8 mouse cellular contexts compared by ENCODE assay signal in genomic region chr3:115641411-115641810, GRCm38 (mm10).
DNase-seq lines count a peak whose midpoint lies in the region; ATAC-seq and TF ChIP-seq lines count a peak whose summit lies in the region.

No protein-coding gene starts in this region.

- TF ChIP-seq CTCF in lung, adult 2 months (IDR thresholded peaks at IDR 0.05; ENCODE audit: insufficient read depth, low read length) = no peak

- no peak overlapping the region for H3K4me3 ChIP-seq in midbrain, embryonic 10.5 days
- no peak overlapping the region for H3K4me3 ChIP-seq in midbrain, embryonic 14.5 days (replicated peaks; ENCODE audit: low read depth, low read length)
- no peak overlapping the region for H3K4me3 ChIP-seq in intestine, embryonic 15.5 days (replicated peaks)
- H3K4me3 ChIP-seq in lung, adult 2 months (replicated peaks; ENCODE audit: extremely low read depth, low read depth, low read length) = no peak overlapping the region
- H3K4me3 ChIP-seq in stomach, embryonic 16.5 days (replicated peaks; ENCODE audit: low read length) = no peak overlapping the region

- H3K27me3 ChIP-seq in midbrain, embryonic 10.5 days (ENCODE audit: low read depth, poor library complexity, severe bottlenecking) = no peaks in the 10 kb centered on the region
- no peaks in the 10 kb centered on the region for H3K27me3 ChIP-seq in midbrain, embryonic 14.5 days (ENCODE audit: control insufficient read depth, insufficient read depth, low read length)
- no peaks in the 10 kb centered on the region for H3K27me3 ChIP-seq in intestine, embryonic 15.5 days (replicated peaks)
- H3K27me3 ChIP-seq in stomach, embryonic 16.5 days (ENCODE audit: control insufficient read depth, insufficient read depth, low read length) = no peaks in the 10 kb centered on the region

- H3K4me2 ChIP-seq in midbrain, embryonic 14.5 days (ENCODE audit: low read length) = no peak overlapping the region
- peak overlapping the region; percentile 75; the same call in 1 of the 2 replicates for H3K4me2 ChIP-seq in intestine, embryonic 15.5 days (replicated peaks)
- H3K4me2 ChIP-seq in stomach, embryonic 16.5 days (ENCODE audit: low read depth, low read length) = peak overlapping the region; percentile 8; the same call in 1 of the 2 replicates

- no peak for ATAC-seq in midbrain, embryonic 14.5 days (ENCODE audit: low FRiP score, low TSS enrichment)
- ATAC-seq in erythroblast, adult 5-6 weeks (replicated peaks; ENCODE audit: low FRiP score, poor library complexity, severe bottlenecking) = peak; percentile 90
- ATAC-seq in intestine, embryonic 15.5 days = peak; percentile 88
- ATAC-seq in stomach, embryonic 16.5 days (ENCODE audit: insufficient read depth, low FRiP score) = peak; percentile 80; the same call in 1 of the 2 replicates

- 58% methylated on average over 6 of the region's 6 CpGs for WGBS in midbrain, embryonic 10.5 days
- 58% methylated on average over 6 of the region's 6 CpGs for WGBS in midbrain, embryonic 14.5 days
- 30% methylated on average over 6 of the region's 6 CpGs for WGBS in intestine, embryonic 15.5 days
- 14% methylated on average over 6 of the region's 6 CpGs for WGBS in lung, adult 2 months
- 27% methylated on average over 6 of the region's 6 CpGs for WGBS in stomach, embryonic 16.5 days

- DNase-seq in midbrain, embryonic 10.5 days (ENCODE audit: low spot score) = peak; percentile 15
- DNase-seq in midbrain, embryonic 14.5 days = no peak
- peak; percentile 23 for DNase-seq in lung, adult 2 months
- DNase-seq in right cerebral cortex, postnatal 36 days (ENCODE audit: low spot score in 2 of 2) = no peak
- DNase-seq in cerebellum, postnatal 4 days (ENCODE audit: low spot score in 2 of 2) = no peak

- 0 out of 2 replicates have a peak overlapping the region, but pooled peaks have one; percentile 88 for H3K27ac ChIP-seq in midbrain, embryonic 10.5 days (replicated peaks)
- no peak overlapping the region for H3K27ac ChIP-seq in midbrain, embryonic 14.5 days (replicated peaks; ENCODE audit: low read depth, low read length)
- H3K27ac ChIP-seq in intestine, embryonic 15.5 days = no peak overlapping the region
- H3K27ac ChIP-seq in stomach, embryonic 16.5 days (ENCODE audit: low read length) = no peak overlapping the region

- H3K4me1 ChIP-seq in midbrain, embryonic 10.5 days = peaks cover 12% of the 10 kb centered on the region
- H3K4me1 ChIP-seq in midbrain, embryonic 14.5 days (ENCODE audit: control insufficient read depth, insufficient read depth, low read length) = peaks cover 4% of the 10 kb centered on the region; the same call in 1 of the 2 replicates
- 0 out of 2 replicates have a peak, but pooled peaks cover 5% of the 10 kb centered on the region for H3K4me1 ChIP-seq in intestine, embryonic 15.5 days (replicated peaks)
- peaks cover 2% of the 10 kb centered on the region; the same call in 1 of the 2 replicates for H3K4me1 ChIP-seq in lung, adult 2 months (ENCODE audit: control insufficient read depth, insufficient read depth, low read length)
- peaks cover 9% of the 10 kb centered on the region for H3K4me1 ChIP-seq in stomach, embryonic 16.5 days (ENCODE audit: control insufficient read depth, insufficient read depth, low read length)

- no peaks in the 10 kb centered on the region for H3K9me3 ChIP-seq in midbrain, embryonic 10.5 days (replicated peaks)
- H3K9me3 ChIP-seq in midbrain, embryonic 14.5 days (ENCODE audit: control insufficient read depth, low read length) = no peaks in the 10 kb centered on the region
- H3K9me3 ChIP-seq in intestine, embryonic 15.5 days = no peaks in the 10 kb centered on the region
- no peaks in the 10 kb centered on the region for H3K9me3 ChIP-seq in stomach, embryonic 16.5 days (replicated peaks; ENCODE audit: control insufficient read depth, low read length)

- TF ChIP-seq POLR2A in lung, adult 2 months (IDR thresholded peaks at IDR 0.05; ENCODE audit: borderline replicate concordance, extremely low read depth, low read depth, low read length) = no peak

- no peaks in the 10 kb centered on the region for H3K36me3 ChIP-seq in midbrain, embryonic 10.5 days
- no peaks in the 10 kb centered on the region for H3K36me3 ChIP-seq in midbrain, embryonic 14.5 days (ENCODE audit: control insufficient read depth, insufficient read depth, low read length)
- H3K36me3 ChIP-seq in intestine, embryonic 15.5 days = no peaks in the 10 kb centered on the region
- H3K36me3 ChIP-seq in stomach, embryonic 16.5 days (ENCODE audit: control insufficient read depth, insufficient read depth, low read length) = no peaks in the 10 kb centered on the region

- H3K9ac ChIP-seq in midbrain, embryonic 14.5 days (replicated peaks; ENCODE audit: low read length) = no peak overlapping the region
- H3K9ac ChIP-seq in intestine, embryonic 15.5 days = no peak overlapping the region
- no peak overlapping the region for H3K9ac ChIP-seq in stomach, embryonic 16.5 days (ENCODE audit: low read length)

Comparison
In these comparisons a context has a peak if more than half of its experiments do, and no peak if none do; other contexts are left out.
1. DNase-seq: peak in midbrain, embryonic 10.5 days (single experiment) and lung, adult 2 months (single experiment); none in midbrain, embryonic 14.5 days (single experiment), right cerebral cortex, postnatal 36 days (0 of 2) and cerebellum, postnatal 4 days (0 of 2).